18 mouse cellular contexts compared by ENCODE assay signal in genomic region chr7:139974307-139974706, GRCm38 (mm10). TPM values are rescaled to one million over a fixed set of nuclear protein-coding genes. Genes with fewer than 3 reads are reported as not detected.
DNase-seq lines count a peak whose midpoint lies in the region; ATAC-seq and TF ChIP-seq lines count a peak whose summit lies in the region.
"Had no signal": no experiment of that assay in that cellular context is flagged by ENCODE, and none has a peak within 500 bp of the region (broad histone marks: within the 10 kb centered on the region; RNA-seq: fewer than 3 reads in every experiment).

No protein-coding gene starts in this region.

- no peak for TF ChIP-seq EP300 in lung, postnatal 0 days (IDR thresholded peaks at IDR 0.05)

- no peak overlapping the region for H3K4me2 ChIP-seq in lung, postnatal 0 days (replicated peaks; ENCODE audit: low read depth, low read length)
- H3K4me2 ChIP-seq: embryonic facial prominence, embryonic 13.5 days; forebrain, embryonic 15.5 days; intestine, embryonic 15.5 days; limb, embryonic 15.5 days had no signal

- no peak for TF ChIP-seq POLR2A in bone marrow macrophage, adult 2 months (IDR thresholded peaks at IDR 0.05; ENCODE audit: borderline replicate concordance, low read depth, low read length)

- no peak overlapping the region for H3K27ac ChIP-seq in lung, postnatal 0 days (ENCODE audit: low read length)
- peak overlapping the region; percentile 82 for H3K27ac ChIP-seq in bone marrow macrophage, adult 2 months (ENCODE audit: insufficient read depth, low read depth, low read length)
- H3K27ac ChIP-seq: embryonic facial prominence, embryonic 13.5 days; forebrain, embryonic 15.5 days; intestine, embryonic 15.5 days; left cerebral cortex, adult 2 months; limb, embryonic 15.5 days had no signal

- H3K36me3 ChIP-seq in lung, postnatal 0 days (ENCODE audit: insufficient read depth, low read length) = no peaks in the 10 kb centered on the region
- H3K36me3 ChIP-seq: embryonic facial prominence, embryonic 13.5 days; forebrain, embryonic 15.5 days; intestine, embryonic 15.5 days; limb, embryonic 15.5 days had no signal

- H3K4me3 ChIP-seq in lung, postnatal 0 days (ENCODE audit: low read depth, low read length) = no peak overlapping the region
- H3K4me3 ChIP-seq in bone marrow macrophage, adult 2 months (ENCODE audit: insufficient read depth, low read length) = 0 out of 2 replicates have a peak overlapping the region, but pooled peaks have one; percentile 1
- H3K4me3 ChIP-seq: embryonic facial prominence, embryonic 13.5 days; forebrain, embryonic 15.5 days; intestine, embryonic 15.5 days; left cerebral cortex, adult 2 months; limb, embryonic 15.5 days had no signal

- no peaks in the 10 kb centered on the region for H3K9me3 ChIP-seq in lung, postnatal 0 days (ENCODE audit: low read length)
- H3K9me3 ChIP-seq: embryonic facial prominence, embryonic 13.5 days; forebrain, embryonic 15.5 days; intestine, embryonic 15.5 days; limb, embryonic 15.5 days had no signal

- H3K27me3 ChIP-seq in lung, postnatal 0 days (replicated peaks; ENCODE audit: insufficient read depth, low read length) = no peaks in the 10 kb centered on the region
- H3K27me3 ChIP-seq: embryonic facial prominence, embryonic 13.5 days; intestine, embryonic 15.5 days; limb, embryonic 15.5 days had no signal

- 82% methylated on average over 10 of the region's 10 CpGs for WGBS in lung, postnatal 0 days

- H3K4me1 ChIP-seq in lung, postnatal 0 days (ENCODE audit: insufficient read depth, low read depth, low read length) = no peaks in the 10 kb centered on the region
- H3K4me1 ChIP-seq in bone marrow macrophage, adult 2 months (ENCODE audit: control insufficient read depth, insufficient read depth, low read length) = peaks cover 74% of the 10 kb centered on the region

- H3K9ac ChIP-seq in lung, postnatal 0 days (replicated peaks; ENCODE audit: low read depth) = no peak overlapping the region
- H3K9ac ChIP-seq: embryonic facial prominence, embryonic 13.5 days; forebrain, embryonic 15.5 days; intestine, embryonic 15.5 days; limb, embryonic 15.5 days had no signal

- no peak for ATAC-seq in lung, postnatal 0 days
- peak; percentile 48 for ATAC-seq in monocyte, adult 5-6 weeks (replicated peaks; ENCODE audit: insufficient number of reproducible peaks, low FRiP score, low TSS enrichment, poor library complexity, severe bottlenecking)
- ATAC-seq: forebrain, embryonic 15.5 days; intestine, embryonic 15.5 days had no signal

- TF ChIP-seq CTCF in lung, postnatal 0 days (IDR thresholded peaks at IDR 0.05) = no peak
- no peak for TF ChIP-seq CTCF in bone marrow macrophage, adult 2 months (IDR thresholded peaks at IDR 0.05; ENCODE audit: low read depth, low read length)

- DNase-seq in lung, postnatal 0 days (ENCODE audit: low spot score) = peak; percentile 53
- DNase-seq in lung, postnatal 10 days = no peak
- DNase-seq in CD4-positive, CD25-positive, alpha-beta regulatory T cell, adult 2 months (ENCODE audit: low read depth, low spot score) = peak; percentile 60
- no peak for DNase-seq in layer of hippocampus, adult 9-11 months
- DNase-seq in cerebellum, postnatal 36 days = no peak
- DNase-seq: cerebellum, postnatal 14 days; heart, postnatal 10 days; kidney, postnatal 4 days; right cerebral cortex, postnatal 25 days had no signal

RNA-seq across cellular contexts. Expression of gene 6430531B16Rik, which starts 4.2 kb away (rescaled TPM):
- 5.6 and 7.3 TPM in 2 replicates for polyA plus RNA-seq in lung, postnatal 0 days (2015; fragmentation: Nextera tagmentation; extraction: Ambion mirVana)
- not detected in 2 replicates for polyA plus RNA-seq in bone marrow macrophage, adult 2 months (2012; ENCODE audit: insufficient read depth, insufficient read length, missing spikeins)
- total RNA-seq in monocyte, adult 5-6 weeks (2017) = 1.5 TPM in 1 of 3 replicates, not detected in the others
- total RNA-seq: gastrocnemius, postnatal 4 days; heart, postnatal 10 days had no signal

RNA-seq across cellular contexts. Expression of gene Adam8, which starts 18.1 kb away (rescaled TPM):
- polyA plus RNA-seq in lung, postnatal 0 days (2015; fragmentation: Nextera tagmentation; extraction: Ambion mirVana) = 5.8 and 7.0 TPM in 2 replicates
- polyA plus RNA-seq in bone marrow macrophage, adult 2 months (2012; ENCODE audit: insufficient read depth, insufficient read length, missing spikeins) = 240 and 334 TPM in 2 replicates
- 10.2 to 54.2 TPM (median 40.8 TPM) in 3 replicates for total RNA-seq in monocyte, adult 5-6 weeks (2017)

RNA-seq across cellular contexts. Expression of gene Utf1, which starts 30.7 kb away (rescaled TPM):
- polyA plus RNA-seq in lung, postnatal 0 days (2015; fragmentation: Nextera tagmentation; extraction: Ambion mirVana) = not detected in 2 replicates
- polyA plus RNA-seq in bone marrow macrophage, adult 2 months (2012; ENCODE audit: insufficient read depth, insufficient read length, missing spikeins) = not detected in 2 replicates
- total RNA-seq in monocyte, adult 5-6 weeks (2017) = not detected in 3 replicates
- total RNA-seq: gastrocnemius, postnatal 4 days; heart, postnatal 10 days; left cerebral cortex, adult 2 months had no signal
- polyA plus RNA-seq: brain, embryonic 14.5 days; forebrain, embryonic 15.5 days; intestine, embryonic 15.5 days had no signal

Comparison
In these comparisons a context has a peak if more than half of its experiments do, and no peak if none do; other contexts are left out.
1. DNase-seq: peak in lung, postnatal 0 days (single experiment) and CD4-positive, CD25-positive, alpha-beta regulatory T cell, adult 2 months (single experiment); none in lung, postnatal 10 days (single experiment), layer of hippocampus, adult 9-11 months (single experiment) and cerebellum, postnatal 36 days (0 of 2).
2. RNA of gene Adam8, which starts 18.1 kb away (polyA plus RNA-seq): 240 to 334 TPM in bone marrow macrophage, adult 2 months; 5.8 to 7.0 TPM in lung, postnatal 0 days; every median in the first group is over 10 times any median in the second.